Mouse (Mus musculus) cortical plate, adult 2 months (tissue): Measurements from ENCODE around the gene Dglucy.
"Not testable (repeated sequence)": the region's sequence is repeated elsewhere in the genome, so short reads cannot be mapped to it uniquely, and the experiment has no call there.

Experiments used
- CTCF ChIP-seq: fragments of 200-500 bp; IDR thresholded peaks from 2 replicates; pipeline ENCODE4 v1.5.1; 2011; ENCODE audit warnings: mild to moderate bottlenecking, control low read depth, low read length; ENCODE audit not compliant: insufficient read depth; ENCODE audit errors: extremely low read depth
- POLR2A ChIP-seq: fragments of 200-500 bp; IDR thresholded peaks from 2 replicates; pipeline ENCODE4 v1.6.1; 2011; ENCODE audit warnings: mild to moderate bottlenecking, low read length, control low read depth; ENCODE audit not compliant: insufficient read depth; ENCODE audit errors: extremely low read depth

DNA sequence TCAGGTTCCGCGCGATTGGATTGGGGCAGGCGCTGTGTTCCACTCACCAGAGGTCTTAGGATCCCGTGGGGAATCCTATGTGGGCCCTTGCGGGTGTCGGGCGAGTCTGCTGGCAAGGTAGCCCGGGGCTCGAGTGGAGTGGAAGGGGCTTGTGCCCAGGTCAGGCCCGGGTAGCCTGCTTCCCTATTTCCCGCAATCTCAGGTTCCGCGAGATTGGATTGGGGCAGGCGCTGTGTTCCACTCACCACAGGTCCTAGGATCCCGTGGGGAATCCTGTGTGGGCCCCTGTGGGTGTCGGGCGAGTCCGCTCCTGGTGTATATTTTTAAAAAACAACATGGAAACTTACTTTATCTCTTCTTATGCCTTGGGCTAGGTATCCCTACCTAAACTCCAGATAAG is 24.5 kb downstream of the Dglucy start:
- not testable (repeated sequence) for TF ChIP-seq CTCF, POLR2A
